ENCODE assay signal across 14 mouse cellular contexts in the genomic region with DNA sequence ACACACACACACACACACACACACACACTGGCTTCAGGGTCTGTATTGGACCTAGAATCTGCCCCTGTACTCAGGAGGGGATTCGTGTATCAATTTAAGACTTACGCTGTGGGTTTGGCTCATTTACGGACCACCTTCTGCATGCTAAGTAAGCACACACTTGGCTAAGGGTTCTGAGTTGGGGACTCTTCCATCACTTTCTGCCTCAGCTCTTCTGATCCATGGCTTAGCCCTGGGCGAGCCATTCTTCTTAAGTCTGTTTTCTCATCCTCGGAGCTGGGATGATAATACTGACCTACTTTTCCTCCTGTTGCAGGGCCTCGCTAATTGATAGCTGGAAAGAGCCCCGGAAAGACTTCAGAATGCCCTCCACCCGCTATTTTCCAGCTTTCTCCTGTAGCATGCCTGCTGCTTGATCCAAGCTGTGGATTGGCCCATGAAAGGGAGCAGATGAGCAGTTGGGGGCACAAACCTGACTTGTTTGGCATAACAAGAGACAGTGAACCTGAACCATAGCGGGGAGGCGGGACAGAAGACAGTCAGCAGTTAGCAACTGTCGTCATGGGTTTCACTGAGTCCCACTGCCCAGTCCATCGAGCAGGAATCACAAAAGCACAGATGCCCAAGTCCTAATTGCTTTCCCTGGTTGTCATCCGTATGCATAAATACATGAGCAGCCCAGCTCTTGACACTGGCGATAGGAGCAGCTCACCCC.
DNase-seq lines count a peak whose midpoint lies in the region; ATAC-seq and TF ChIP-seq lines count a peak whose summit lies in the region.
"Had no signal": no experiment of that assay in that cellular context is flagged by ENCODE, and none has a peak within 500 bp of the region (broad histone marks: within the 10 kb centered on the region; RNA-seq: fewer than 3 reads in every experiment).

No protein-coding gene starts in this region.

- H3K27me3 ChIP-seq in neural tube, embryonic 11.5 days (ENCODE audit: control insufficient read depth, insufficient read depth, low read length), result no peaks in the 10 kb centered on the region
- H3K27me3 ChIP-seq in hindbrain, embryonic 11.5 days (ENCODE audit: control insufficient read depth, insufficient read depth, low read length), result no peaks in the 10 kb centered on the region
- no peaks in the 10 kb centered on the region for H3K27me3 ChIP-seq in midbrain, embryonic 12.5 days
- H3K27me3 ChIP-seq: CH12.LX had no signal

- no peak overlapping the region for H3K27ac ChIP-seq in neural tube, embryonic 11.5 days (ENCODE audit: low read depth, low read length)
- peak overlapping the region; percentile 61 for H3K27ac ChIP-seq in hindbrain, embryonic 11.5 days (ENCODE audit: low read depth, low read length)
- peak overlapping the region; percentile 25 for H3K27ac ChIP-seq in midbrain, embryonic 12.5 days (replicated peaks)
- H3K27ac ChIP-seq in gastrocnemius, adult 2 months, result no peak overlapping the region

- TF ChIP-seq CTCF in gastrocnemius, adult 2 months (IDR thresholded peaks at IDR 0.05), result no peak

- H3K9me3 ChIP-seq in neural tube, embryonic 11.5 days (ENCODE audit: control insufficient read depth, low read length), result no peaks in the 10 kb centered on the region
- H3K9me3 ChIP-seq in hindbrain, embryonic 11.5 days (ENCODE audit: control insufficient read depth, low read length), result no peaks in the 10 kb centered on the region
- H3K9me3 ChIP-seq in midbrain, embryonic 12.5 days, result no peaks in the 10 kb centered on the region

- intact Hi-C loops in gastrocnemius, adult 2 months (cut with DNase I), result no loop called here

- no peaks in the 10 kb centered on the region for H3K4me1 ChIP-seq in neural tube, embryonic 11.5 days (ENCODE audit: control insufficient read depth, insufficient read depth, low read length)
- no peaks in the 10 kb centered on the region for H3K4me1 ChIP-seq in hindbrain, embryonic 11.5 days (replicated peaks; ENCODE audit: control insufficient read depth, insufficient read depth, low read length)
- peaks cover 14% of the 10 kb centered on the region for H3K4me1 ChIP-seq in midbrain, embryonic 12.5 days

- H3K36me3 ChIP-seq in neural tube, embryonic 11.5 days (ENCODE audit: control insufficient read depth, insufficient read depth, low read length), result no peaks in the 10 kb centered on the region
- no peaks in the 10 kb centered on the region for H3K36me3 ChIP-seq in hindbrain, embryonic 11.5 days (ENCODE audit: control insufficient read depth, insufficient read depth, low read length)
- no peaks in the 10 kb centered on the region for H3K36me3 ChIP-seq in midbrain, embryonic 12.5 days

- peak; percentile 14 for DNase-seq in neural tube, embryonic 11.5 days (ENCODE audit: low spot score)
- DNase-seq in neural tube, embryonic 10.5 days (ENCODE audit: extremely low spot score, low spot score), result no peak
- peak; percentile 44 for DNase-seq in hindbrain, embryonic 11.5 days (ENCODE audit: low spot score)
- peak; percentile 93 for DNase-seq in retina, postnatal 1 day
- DNase-seq in gastrocnemius, adult 2 months, result no peak
- DNase-seq in adrenal gland, postnatal 25 days, result no peak
- DNase-seq in natural killer cell, adult 2 months (ENCODE audit: low spot score in 2 of 2), result no peak
- DNase-seq: adrenal gland, postnatal 10 days; gastrocnemius, postnatal 10 days had no signal

- H3K9ac ChIP-seq in neural tube, embryonic 11.5 days (ENCODE audit: low read length), result no peak overlapping the region
- H3K9ac ChIP-seq in hindbrain, embryonic 11.5 days (ENCODE audit: low read depth, low read length), result no peak overlapping the region
- H3K9ac ChIP-seq in midbrain, embryonic 12.5 days (replicated peaks), result no peak overlapping the region

- H3K4me3 ChIP-seq in neural tube, embryonic 11.5 days (ENCODE audit: low read depth, low read length), result no peak overlapping the region
- H3K4me3 ChIP-seq in hindbrain, embryonic 11.5 days (ENCODE audit: low read depth, low read length), result no peak overlapping the region
- no peak overlapping the region for H3K4me3 ChIP-seq in midbrain, embryonic 12.5 days
- no peak overlapping the region for H3K4me3 ChIP-seq in gastrocnemius, adult 2 months
- H3K4me3 ChIP-seq: erythroblast, embryonic 14.5 days had no signal

- H3K4me2 ChIP-seq in neural tube, embryonic 11.5 days (ENCODE audit: low read depth), result no peak overlapping the region
- H3K4me2 ChIP-seq in hindbrain, embryonic 11.5 days (replicated peaks; ENCODE audit: low read depth, low read length), result no peak overlapping the region
- no peak overlapping the region for H3K4me2 ChIP-seq in midbrain, embryonic 12.5 days (replicated peaks)

- no peak for ATAC-seq in neural tube, embryonic 11.5 days (ENCODE audit: insufficient read depth, low FRiP score, low TSS enrichment)
- peak; percentile 75 for ATAC-seq in hindbrain, embryonic 11.5 days (ENCODE audit: low FRiP score)
- peak; percentile 57 for ATAC-seq in midbrain, embryonic 12.5 days (ENCODE audit: low FRiP score, low read depth)
- ATAC-seq: intestine, embryonic 16.5 days; lung, postnatal 0 days had no signal

- 82% methylated on average over 14 of the region's 14 CpGs for WGBS in neural tube, embryonic 11.5 days
- 72% methylated on average over 14 of the region's 14 CpGs for WGBS in hindbrain, embryonic 11.5 days
- WGBS in midbrain, embryonic 12.5 days, result 64% methylated on average over 14 of the region's 14 CpGs

Comparison
In these comparisons a context has a peak if more than half of its experiments do, and no peak if none do; other contexts are left out.
1. DNase-seq: peak in neural tube, embryonic 11.5 days (single experiment), hindbrain, embryonic 11.5 days (single experiment) and retina, postnatal 1 day (single experiment); none in neural tube, embryonic 10.5 days (single experiment), gastrocnemius, adult 2 months (single experiment), adrenal gland, postnatal 25 days (single experiment) and natural killer cell, adult 2 months (0 of 2).
2. H3K27ac ChIP-seq: peak in hindbrain, embryonic 11.5 days (single experiment) and midbrain, embryonic 12.5 days (single experiment); none in neural tube, embryonic 11.5 days (single experiment) and gastrocnemius, adult 2 months (single experiment).